Mouse (Mus musculus): Measurements from ENCODE around the gene Taz. TPM values are rescaled to one million over a fixed set of nuclear protein-coding genes. Genes with fewer than 3 reads are reported as not detected.

The Taz gene
- polyA plus RNA-seq, 1 experiment = 29.6 TPM

DNA sequence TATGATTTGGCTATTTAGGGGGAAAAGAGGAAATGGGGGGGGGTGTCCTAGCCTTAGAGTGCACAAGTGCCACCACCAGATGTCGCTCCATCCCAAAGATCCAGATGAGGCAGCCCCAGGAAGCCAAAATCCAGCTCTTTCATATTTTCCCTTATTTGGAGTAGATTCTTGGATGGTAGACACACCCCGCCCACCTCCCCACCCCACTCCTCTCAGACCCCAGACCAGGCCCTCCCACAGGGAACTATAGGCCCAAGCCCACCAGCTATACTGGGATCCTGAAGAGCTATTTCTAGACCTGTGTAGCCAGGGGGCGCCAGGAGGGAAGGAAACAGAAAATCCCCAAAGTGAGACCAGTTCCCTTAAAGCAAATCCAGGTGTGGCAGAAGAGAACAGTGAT lies 33.1 kb upstream of the Taz start:
- Histone ChIP-seq H3K27me3 (replicated peaks) (peaks cover 13% of the 10 kb centered on the region), H3K4me3 (replicated peaks) (peak overlapping the region; percentile 92), H3K4me1 (peaks cover 25% of the 10 kb centered on the region), H3K9me3 (peaks cover 4% of the 10 kb centered on the region; the same call in 1 of the 2 replicates), H3K36me3 (replicated peaks; ENCODE audit: low read length) (peaks cover under 1% of the 10 kb centered on the region)
- no peak for TF ChIP-seq GATA1 (IDR thresholded peaks at IDR 0.05; ENCODE audit: borderline replicate concordance, low read length)
- TF ChIP-seq FLI1 (IDR thresholded peaks at IDR 0.05; ENCODE audit: low read length) = no peak

- peak within 1 kb of the TSS; percentile 92 for H3K4me3 ChIP-seq (replicated peaks)
- H3K27me3 ChIP-seq (replicated peaks) = peaks cover 13% of the 10 kb centered on the region
- TF ChIP-seq FLI1 (IDR thresholded peaks at IDR 0.05; ENCODE audit: low read length) = no peak
- no peak for TF ChIP-seq GATA1 (IDR thresholded peaks at IDR 0.05; ENCODE audit: borderline replicate concordance, low read length)
- H3K36me3 ChIP-seq (replicated peaks; ENCODE audit: low read length) = no peaks in the 10 kb centered on the region
- H3K9me3 ChIP-seq = peaks cover 4% of the 10 kb centered on the region; the same call in 1 of the 2 replicates
- peaks cover 20% of the 10 kb centered on the region for H3K4me1 ChIP-seq
Measured at GRCm38 (mm10) chrX:74249615-74250014, 32.1 kb upstream of the Taz start, which contains the start of gene Flna. TSS of gene Flna (minus strand) at chrX:74249820.

GRCm38 (mm10) chrX:74254153-74254887 lies 27.4 kb upstream of the Taz start, which contains the start of gene Emd:
TSS of gene Emd (plus strand) at chrX:74254687.
- Histone ChIP-seq H3K4me3 (replicated peaks) (peak within 1 kb of the TSS; percentile 98), H3K36me3 (replicated peaks; ENCODE audit: low read length) (peaks cover 28% of the 10 kb centered on the region), H3K27me3 (replicated peaks) (peaks cover 4% of the 10 kb centered on the region), H3K9me3 (no peaks in the 10 kb centered on the region), H3K4me1 (peaks cover 39% of the 10 kb centered on the region)
- TF ChIP-seq GATA1 (IDR thresholded peaks at IDR 0.05; ENCODE audit: borderline replicate concordance, low read length) = no peak
- no peak for TF ChIP-seq FLI1 (IDR thresholded peaks at IDR 0.05; ENCODE audit: low read length)

DNA sequence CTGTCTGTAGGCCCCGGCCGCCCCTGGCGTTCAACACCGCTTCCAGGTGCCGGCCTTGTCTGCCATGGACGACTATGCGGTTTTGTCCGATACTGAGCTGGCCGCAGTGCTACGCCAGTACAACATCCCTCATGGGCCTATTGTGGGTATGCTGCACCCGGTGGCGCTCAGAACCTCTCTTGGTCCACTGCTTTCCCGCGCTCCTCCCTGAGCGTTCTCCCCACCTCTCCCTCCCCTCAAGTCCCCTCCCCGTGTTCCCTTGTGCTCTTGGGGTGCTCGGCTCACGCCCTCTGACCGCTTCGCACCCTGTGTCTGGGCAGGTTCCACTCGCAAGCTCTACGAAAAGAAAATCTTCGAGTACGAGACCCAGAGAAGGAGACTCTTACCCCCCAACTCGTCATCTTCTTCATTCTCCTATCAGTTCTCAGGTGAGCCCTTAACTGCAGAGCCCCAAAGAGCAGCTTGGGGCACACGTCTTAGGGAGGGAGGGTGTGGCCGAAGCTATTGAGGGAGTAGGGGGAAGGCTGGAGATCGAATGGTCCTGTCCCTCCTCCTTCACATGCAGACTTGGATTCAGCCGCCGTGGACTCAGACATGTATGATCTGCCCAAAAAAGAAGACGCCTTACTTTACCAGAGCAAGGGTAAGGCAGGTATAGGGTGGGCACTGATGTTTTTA lies 26.7 kb upstream of the Taz start:
- Histone ChIP-seq H3K9me3 (no peaks in the 10 kb centered on the region), H3K27me3 (replicated peaks) (peaks cover 2% of the 10 kb centered on the region), H3K4me3 (replicated peaks) (peak overlapping the region; percentile 98), H3K36me3 (replicated peaks; ENCODE audit: low read length) (peaks cover 32% of the 10 kb centered on the region), H3K4me1 (peaks cover 32% of the 10 kb centered on the region)
- TF ChIP-seq FLI1 (IDR thresholded peaks at IDR 0.05; ENCODE audit: low read length) = no peak
- TF ChIP-seq GATA1 (IDR thresholded peaks at IDR 0.05; ENCODE audit: borderline replicate concordance, low read length) = no peak

DNA sequence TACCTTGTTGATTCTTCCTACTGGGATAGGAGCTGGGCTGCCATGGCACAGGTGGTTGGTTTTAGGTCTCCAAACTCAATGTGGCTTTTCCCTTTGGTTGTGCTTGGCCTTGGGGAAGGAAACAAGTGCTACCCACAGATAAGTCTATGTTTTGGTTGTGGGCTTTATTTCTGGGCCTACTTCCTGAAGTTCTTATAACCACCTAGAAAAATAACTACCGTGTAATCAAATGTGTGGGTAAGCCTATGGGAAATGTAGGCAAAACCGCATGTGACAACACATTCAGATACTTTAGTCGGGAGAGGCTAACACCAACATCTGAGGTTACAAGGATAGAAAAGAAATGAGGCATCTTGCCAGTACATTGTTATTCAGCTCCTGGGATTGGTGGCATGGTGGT lies 24.0 kb upstream of the Taz start:
- H3K36me3 ChIP-seq (replicated peaks; ENCODE audit: low read length) = peaks cover 35% of the 10 kb centered on the region
- peaks cover 31% of the 10 kb centered on the region for H3K4me1 ChIP-seq
- TF ChIP-seq GATA1 (IDR thresholded peaks at IDR 0.05; ENCODE audit: borderline replicate concordance, low read length) = no peak
- TF ChIP-seq FLI1 (IDR thresholded peaks at IDR 0.05; ENCODE audit: low read length) = no peak
- no peaks in the 10 kb centered on the region for H3K27me3 ChIP-seq (replicated peaks)
- no peaks in the 10 kb centered on the region for H3K9me3 ChIP-seq
- H3K4me3 ChIP-seq (replicated peaks) = no peak overlapping the region

DNA sequence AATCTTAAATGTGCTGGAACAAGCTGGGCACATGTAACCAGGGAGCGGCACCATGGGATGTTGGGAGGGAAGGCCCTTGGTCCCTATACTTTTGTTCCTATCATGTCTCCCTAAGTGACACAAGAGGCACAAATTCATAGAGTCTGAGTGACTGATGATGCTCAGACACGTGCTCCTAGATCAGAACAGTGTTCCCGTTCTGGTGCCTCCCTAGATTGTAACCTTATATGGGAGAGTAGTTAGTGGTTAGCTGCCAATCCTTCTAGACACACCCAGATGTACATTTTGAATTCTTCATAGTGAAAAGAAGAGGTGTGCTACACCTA lies 12.0 kb upstream of the Taz start:
- Histone ChIP-seq H3K9me3 (peaks cover 5% of the 10 kb centered on the region; the same call in 1 of the 2 replicates), H3K4me3 (replicated peaks) (peak overlapping the region; percentile 91), H3K4me1 (peaks cover 20% of the 10 kb centered on the region), H3K27me3 (replicated peaks) (peaks cover 14% of the 10 kb centered on the region), H3K36me3 (replicated peaks; ENCODE audit: low read length) (peaks cover 22% of the 10 kb centered on the region)
- TF ChIP-seq FLI1 (IDR thresholded peaks at IDR 0.05; ENCODE audit: low read length) (no peak), GATA1 (IDR thresholded peaks at IDR 0.05; ENCODE audit: borderline replicate concordance, low read length) (no peak)

GRCm38 (mm10) chrX:74270062-74270901 lies 11.4 kb upstream of the Taz start, which contains the start of gene Rpl10:
TSS of gene Rpl10 (plus strand) at chrX:74270812.
- TF ChIP-seq GATA1 (IDR thresholded peaks at IDR 0.05; ENCODE audit: borderline replicate concordance, low read length) = peak; percentile 88
- TF ChIP-seq FLI1 (IDR thresholded peaks at IDR 0.05; ENCODE audit: low read length) = no peak
- Histone ChIP-seq H3K27me3 (replicated peaks) (peaks cover 9% of the 10 kb centered on the region), H3K4me3 (replicated peaks) (peak within 1 kb of the TSS; percentile 91), H3K36me3 (replicated peaks; ENCODE audit: low read length) (peaks cover 22% of the 10 kb centered on the region), H3K9me3 (peaks cover 5% of the 10 kb centered on the region; the same call in 1 of the 2 replicates), H3K4me1 (peaks cover 20% of the 10 kb centered on the region)

GRCm38 (mm10) chrX:74270902-74271551 lies 10.7 kb upstream of the Taz start:
- H3K4me1 ChIP-seq = peaks cover 20% of the 10 kb centered on the region
- H3K27me3 ChIP-seq (replicated peaks) = peaks cover 8% of the 10 kb centered on the region
- TF ChIP-seq FLI1 (IDR thresholded peaks at IDR 0.05; ENCODE audit: low read length) = no peak
- TF ChIP-seq GATA1 (IDR thresholded peaks at IDR 0.05; ENCODE audit: borderline replicate concordance, low read length) = no peak
- H3K36me3 ChIP-seq (replicated peaks; ENCODE audit: low read length) = peaks cover 25% of the 10 kb centered on the region
- peaks cover 5% of the 10 kb centered on the region; the same call in 1 of the 2 replicates for H3K9me3 ChIP-seq
- peak overlapping the region; percentile 91 for H3K4me3 ChIP-seq (replicated peaks)

Measured in megakaryocyte, embryonic 14.5 days (primary cell).